ENCODE assay signal across 8 mouse cellular contexts in the genomic region with DNA sequence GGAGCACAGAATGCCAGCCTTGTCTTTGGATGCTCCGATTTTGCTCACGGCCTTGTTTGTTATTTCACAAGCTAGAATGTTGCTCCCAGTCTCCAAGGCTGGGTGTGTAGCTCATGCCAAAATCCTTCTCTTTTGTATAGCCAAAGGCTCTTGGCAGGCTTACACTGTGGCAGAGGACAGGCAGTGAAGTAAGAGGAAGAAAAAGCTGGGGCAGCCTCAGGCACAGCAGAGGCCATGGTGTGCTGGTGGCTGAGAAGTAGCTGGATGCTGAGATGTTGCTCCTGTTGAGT.
A peak's percentile ranks its signal among the peaks of the same experiment; 100 is the strongest.
DNase-seq lines count a peak whose midpoint lies in the region; TF ChIP-seq lines count a peak whose summit lies in the region.

No protein-coding gene starts in this region.

- no peaks in the 10 kb centered on the region for H3K36me3 ChIP-seq in kidney, adult 2 months (ENCODE audit: control insufficient read depth, insufficient read depth, low read length)
- H3K36me3 ChIP-seq in thymus, adult 2 months (ENCODE audit: control insufficient read depth, insufficient read depth, low read length) = no peaks in the 10 kb centered on the region

- TF ChIP-seq POLR2A in kidney, adult 2 months (IDR thresholded peaks at IDR 0.05; ENCODE audit: low read depth, low read length) = no peak
- TF ChIP-seq POLR2A in thymus, adult 2 months (IDR thresholded peaks at IDR 0.05; ENCODE audit: control insufficient read depth, extremely low read depth, insufficient read depth, low read length, poor library complexity) = no peak

- 0 out of 2 replicates have a peak overlapping the region, but pooled peaks have one; percentile 2 for H3K27ac ChIP-seq in kidney, adult 2 months (ENCODE audit: insufficient read depth, low read depth, low read length)
- H3K27ac ChIP-seq in thymus, adult 2 months (ENCODE audit: control insufficient read depth, insufficient read depth, low read length) = no peak overlapping the region

- DNase-seq in kidney, adult 2 months = no peak
- DNase-seq in kidney, postnatal 25 days = no peak
- peak; percentile 72 for DNase-seq in adrenal gland, postnatal 10 days
- DNase-seq in fibroblast of lung, adult 2 months (ENCODE audit: low read depth) = peak; percentile 59
- peak; percentile 40 to 46 for DNase-seq in layer of hippocampus, postnatal 36 days
- no peak for DNase-seq in thymus, adult 2 months
- DNase-seq in kidney, postnatal 36 days = no peak
- no peak for DNase-seq in right cerebral cortex, postnatal 25 days

- no peaks in the 10 kb centered on the region for H3K27me3 ChIP-seq in kidney, adult 2 months (replicated peaks; ENCODE audit: control insufficient read depth, insufficient read depth, low read length)
- no peaks in the 10 kb centered on the region for H3K27me3 ChIP-seq in thymus, adult 2 months (ENCODE audit: control insufficient read depth, insufficient read depth, low read length)

- WGBS in kidney, adult 2 months = 51% methylated on average over 2 of the region's 2 CpGs
- 90% methylated on average over 2 of the region's 2 CpGs for WGBS in thymus, adult 2 months

- TF ChIP-seq CTCF in kidney, adult 2 months (conservative IDR thresholded peaks at IDR 0.05; ENCODE audit: insufficient read depth, insufficient read length, low read depth, low read length) = no peak
- no peak for TF ChIP-seq CTCF in thymus, adult 2 months (IDR thresholded peaks at IDR 0.05; ENCODE audit: borderline replicate concordance, control insufficient read depth, extremely low read depth, insufficient read depth, low read length, poor library complexity)

- H3K4me1 ChIP-seq in kidney, adult 2 months (ENCODE audit: control insufficient read depth, insufficient read depth, low read length) = peaks cover 11% of the 10 kb centered on the region
- H3K4me1 ChIP-seq in thymus, adult 2 months (replicated peaks; ENCODE audit: control insufficient read depth, insufficient read depth, low read length) = peaks cover 13% of the 10 kb centered on the region

- H3K4me3 ChIP-seq in kidney, adult 2 months (ENCODE audit: insufficient read depth, low read depth, low read length) = no peak overlapping the region
- no peak overlapping the region for H3K4me3 ChIP-seq in thymus, adult 2 months (ENCODE audit: control insufficient read depth, insufficient read depth, low read length)

Comparison
In these comparisons a context has a peak if more than half of its experiments do, and no peak if none do; other contexts are left out.
1. DNase-seq: peak in adrenal gland, postnatal 10 days (single experiment), fibroblast of lung, adult 2 months (single experiment) and layer of hippocampus, postnatal 36 days (2 of 2); none in kidney, adult 2 months (single experiment), kidney, postnatal 25 days (0 of 2), thymus, adult 2 months (single experiment), kidney, postnatal 36 days (0 of 2) and right cerebral cortex, postnatal 25 days (single experiment).